Mouse (Mus musculus) right cerebral cortex, postnatal 10 days (tissue): ENCODE measurements around the gene Gm27029.
"Not testable (repeated sequence)": the region's sequence is repeated elsewhere in the genome, so short reads cannot be mapped to it uniquely, and the experiment has no call there.

Source experiments
- DNase-seq, 2 experiments: peaks; one replicate each; pipeline ENCODE4 v3.0.0; 2021; ENCODE audit warnings: low spot score in 2 of 2

Gene Gm27029

GRCm38 (mm10) chr11:101457631-101458030, 33.0 kb upstream of the Gm27029 start:
- no peak for DNase-seq

GRCm38 (mm10) chr11:101455627-101456026, 31.0 kb upstream of the Gm27029 start:
- no peak for DNase-seq

GRCm38 (mm10) chr11:101454702-101455101, 30.1 kb upstream of the Gm27029 start:
- DNase-seq, result peak; percentile 69 to 71

GRCm38 (mm10) chr11:101452093-101452774, 27.6 kb upstream of the Gm27029 start:
- DNase-seq, result no peak

GRCm38 (mm10) chr11:101451536-101451935, 26.9 kb upstream of the Gm27029 start:
- DNase-seq, result no peak

- no peak for DNase-seq
Measured at GRCm38 (mm10) chr11:101450394-101450793, 25.8 kb upstream of the Gm27029 start.

- DNase-seq, result not testable (repeated sequence)
Measured at GRCm38 (mm10) chr11:101449596-101449995, 25.0 kb upstream of the Gm27029 start.

- DNase-seq, result no peak
Measured at GRCm38 (mm10) chr11:101448899-101449298, 24.3 kb upstream of the Gm27029 start.

- peak in 1 of 2 experiments; percentile 40 for DNase-seq
Measured at GRCm38 (mm10) chr11:101448274-101448746, 23.7 kb upstream of the Gm27029 start, which contains the start of gene Ifi35. Gene Ifi35 (plus strand): TSS chr11:101448407.

GRCm38 (mm10) chr11:101447786-101448185, 23.2 kb upstream of the Gm27029 start:
- DNase-seq, result no peak

- DNase-seq, result not testable (repeated sequence)
Measured at GRCm38 (mm10) chr11:101446860-101447259, 22.3 kb upstream of the Gm27029 start.

GRCm38 (mm10) chr11:101446319-101446718, 21.7 kb upstream of the Gm27029 start:
- DNase-seq, result no peak

- DNase-seq, result no peak
Measured at GRCm38 (mm10) chr11:101442760-101443159, 18.2 kb upstream of the Gm27029 start.

GRCm38 (mm10) chr11:101442127-101442693, 17.6 kb upstream of the Gm27029 start, which contains the start of gene Rpl27:
Gene Rpl27 (plus strand): TSS chr11:101442298.
- peak; percentile 99 for DNase-seq

GRCm38 (mm10) chr11:101441450-101442126, 17.0 kb upstream of the Gm27029 start:
- DNase-seq, result not testable (repeated sequence)

GRCm38 (mm10) chr11:101438006-101438405, 13.4 kb upstream of the Gm27029 start:
- DNase-seq, result not testable (repeated sequence)

GRCm38 (mm10) chr11:101436916-101437315, 12.3 kb upstream of the Gm27029 start:
- DNase-seq, result no peak

- no peak for DNase-seq
Measured at GRCm38 (mm10) chr11:101435831-101436230, 11.2 kb upstream of the Gm27029 start.

- DNase-seq, result no peak
Measured at GRCm38 (mm10) chr11:101433396-101433795, 8.8 kb upstream of the Gm27029 start.

- no peak for DNase-seq
Measured at GRCm38 (mm10) chr11:101431327-101431726, 6.7 kb upstream of the Gm27029 start.

GRCm38 (mm10) chr11:101426165-101426564, 1.6 kb upstream of the Gm27029 start:
- peak in 1 of 2 experiments; percentile 21 for DNase-seq
